Mouse (Mus musculus): ENCODE results near the gene Trim7. TPM values are rescaled to one million over a fixed set of nuclear protein-coding genes. Genes with fewer than 3 reads are reported as not detected.
"Not testable (repeated sequence)": the region's sequence is repeated elsewhere in the genome, so short reads cannot be mapped to it uniquely, and the experiment has no call there.

Trim7 gene
- polyA plus RNA-seq, 1 experiment from 2014 or later = 2.3 TPM

DNA sequence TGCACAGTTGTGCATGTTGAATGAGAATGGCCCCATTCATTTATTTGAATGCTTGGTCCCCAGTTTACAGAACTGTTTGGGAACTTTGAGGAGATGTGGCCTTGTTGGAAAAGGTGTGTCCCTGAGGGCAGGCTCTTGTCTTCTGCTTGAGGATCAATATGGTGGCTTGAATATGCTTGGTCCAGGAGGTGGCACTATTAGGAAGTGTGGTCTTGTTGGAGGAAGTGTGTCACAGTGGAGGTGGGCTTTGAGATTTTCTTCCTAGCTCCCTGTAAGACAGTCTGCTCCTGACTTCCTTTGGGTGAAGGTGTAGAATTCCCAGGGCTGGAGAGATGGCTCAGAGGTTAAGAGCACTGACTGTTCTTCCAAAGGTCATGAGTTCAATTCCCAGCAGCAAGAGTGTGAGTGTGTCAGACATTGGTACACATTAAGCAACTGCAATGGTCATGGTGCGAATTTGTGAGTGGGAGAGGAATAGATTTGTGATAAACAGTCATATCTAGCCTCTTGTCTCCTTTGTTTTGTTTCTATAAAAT lies 36.9 kb downstream of the Trim7 start:
- H3K4me2 ChIP-seq = no peak overlapping the region
- WGBS = 78% methylated on average over 1 of the region's 1 CpGs
- H3K9me3 ChIP-seq = no peaks in the 10 kb centered on the region
- no peak overlapping the region for H3K4me3 ChIP-seq (replicated peaks)
- no peaks in the 10 kb centered on the region for H3K27me3 ChIP-seq (replicated peaks)
- no peak overlapping the region for H3K27ac ChIP-seq
- ATAC-seq (ENCODE audit: insufficient read depth, low FRiP score, low read depth) = no peak
- H3K9ac ChIP-seq = no peak overlapping the region
- 0 out of 2 replicates have a peak, but pooled peaks cover 8% of the 10 kb centered on the region for H3K4me1 ChIP-seq
- H3K36me3 ChIP-seq = peaks cover 4% of the 10 kb centered on the region; the same call in 1 of the 2 replicates

DNA sequence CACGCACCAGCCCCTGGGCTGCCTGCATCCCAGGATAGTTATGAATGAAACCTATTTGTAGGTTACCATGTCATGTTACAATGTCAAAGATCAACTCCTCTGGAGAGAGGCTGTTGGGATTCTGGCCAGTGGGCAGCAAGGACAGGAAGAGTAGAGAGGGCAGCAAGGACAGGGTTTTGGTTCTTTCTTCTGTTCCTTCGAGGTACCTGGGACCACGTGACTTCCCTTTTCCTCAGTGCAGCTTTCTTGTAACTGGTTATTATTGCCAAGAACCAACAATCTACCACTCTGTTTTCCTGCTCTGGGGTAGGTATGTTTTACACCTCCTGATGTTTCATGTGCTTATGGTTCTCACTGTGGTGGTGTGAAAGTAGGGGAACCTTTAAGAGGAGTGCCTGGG lies 37.9 kb downstream of the Trim7 start:
- no peak for ATAC-seq (ENCODE audit: insufficient read depth, low FRiP score, low read depth)
- no peak overlapping the region for H3K4me3 ChIP-seq (replicated peaks)
- no peak overlapping the region for H3K4me2 ChIP-seq
- H3K36me3 ChIP-seq = peaks cover 4% of the 10 kb centered on the region; the same call in 1 of the 2 replicates
- no peak overlapping the region for H3K9ac ChIP-seq
- no peaks in the 10 kb centered on the region for H3K27me3 ChIP-seq (replicated peaks)
- H3K27ac ChIP-seq = no peak overlapping the region
- H3K4me1 ChIP-seq = no peaks in the 10 kb centered on the region
- H3K9me3 ChIP-seq = no peaks in the 10 kb centered on the region
- WGBS = 81% methylated on average over 3 of the region's 3 CpGs

DNA sequence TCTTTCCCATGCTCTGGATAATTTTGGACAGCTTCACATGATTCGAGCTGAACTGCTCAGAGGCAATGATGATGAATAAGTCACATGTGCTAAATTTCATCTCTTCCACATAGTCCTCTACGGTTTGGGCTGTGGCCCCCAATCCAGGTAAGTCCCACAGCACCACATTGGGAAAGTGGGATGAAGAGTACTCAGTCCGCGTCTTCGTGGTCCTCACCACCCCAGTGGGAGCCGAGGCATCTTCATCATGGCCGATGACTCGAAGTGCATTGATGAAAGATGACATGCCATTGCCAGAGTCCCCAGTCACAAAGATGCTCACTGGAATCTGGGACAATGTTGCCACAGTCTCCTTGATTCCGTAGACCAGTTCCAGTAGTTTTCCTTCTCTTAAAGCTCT lies 40.5 kb downstream of the Trim7 start:
- Histone ChIP-seq H3K9ac (no peak overlapping the region), H3K36me3 (peaks cover 4% of the 10 kb centered on the region; the same call in 1 of the 2 replicates), H3K4me3 (replicated peaks) (no peak overlapping the region), H3K27me3 (replicated peaks) (no peaks in the 10 kb centered on the region), H3K27ac (no peak overlapping the region), H3K9me3 (no peaks in the 10 kb centered on the region), H3K4me2 (no peak overlapping the region), H3K4me1 (peaks cover 11% of the 10 kb centered on the region; the same call in 1 of the 2 replicates)
- 96% methylated on average over 9 of the region's 9 CpGs for WGBS
- ATAC-seq (ENCODE audit: insufficient read depth, low FRiP score, low read depth) = no peak

DNA sequence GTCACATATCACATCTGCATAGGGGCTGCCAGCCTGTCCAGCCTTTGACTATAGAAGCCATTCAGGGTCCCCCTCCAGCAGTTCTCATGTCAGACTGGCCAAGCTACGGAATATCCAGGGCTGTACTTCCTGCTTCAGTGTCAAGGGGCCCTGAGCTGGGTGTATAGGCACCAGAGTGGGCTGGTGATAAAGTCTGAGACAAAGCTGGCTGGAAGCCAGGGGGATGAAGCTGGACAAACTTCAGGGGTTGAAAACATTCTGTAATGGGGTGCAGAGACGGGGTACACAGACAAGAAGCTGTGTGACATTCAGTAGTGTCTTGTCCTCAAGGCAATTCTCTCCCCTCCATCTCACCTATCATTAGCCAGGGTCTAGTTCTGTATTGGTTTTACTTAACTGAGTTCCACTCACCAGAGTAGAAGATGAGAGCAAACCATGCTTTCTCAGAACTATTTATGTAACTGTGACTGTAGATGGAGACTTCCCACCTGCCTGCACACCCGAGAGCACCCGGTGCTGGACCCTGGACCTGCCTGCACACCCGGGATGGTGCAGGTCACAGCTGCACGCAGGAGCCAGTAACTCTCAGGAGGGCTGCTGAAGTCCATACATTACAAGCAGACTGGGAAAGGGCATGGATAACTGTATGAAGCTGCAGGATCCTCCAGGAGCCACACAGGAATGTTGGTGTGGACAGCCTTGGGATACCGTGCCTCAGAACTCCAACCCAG lies 43.6 kb downstream of the Trim7 start:
- peak; percentile 38; the same call in 1 of the 2 replicates for ATAC-seq (ENCODE audit: insufficient read depth, low FRiP score, low read depth)
- Histone ChIP-seq H3K4me1 (peaks cover 25% of the 10 kb centered on the region), H3K9ac (no peak overlapping the region; the same call in 1 of the 2 replicates), H3K4me3 (replicated peaks) (peak overlapping the region; percentile 52), H3K9me3 (no peaks in the 10 kb centered on the region), H3K36me3 (peaks cover 4% of the 10 kb centered on the region; the same call in 1 of the 2 replicates), H3K27ac (peak overlapping the region; percentile 16; the same call in 1 of the 2 replicates), H3K27me3 (replicated peaks) (no peaks in the 10 kb centered on the region), H3K4me2 (peak overlapping the region; percentile 81)
- 41% methylated on average over 7 of the region's 7 CpGs for WGBS

DNA sequence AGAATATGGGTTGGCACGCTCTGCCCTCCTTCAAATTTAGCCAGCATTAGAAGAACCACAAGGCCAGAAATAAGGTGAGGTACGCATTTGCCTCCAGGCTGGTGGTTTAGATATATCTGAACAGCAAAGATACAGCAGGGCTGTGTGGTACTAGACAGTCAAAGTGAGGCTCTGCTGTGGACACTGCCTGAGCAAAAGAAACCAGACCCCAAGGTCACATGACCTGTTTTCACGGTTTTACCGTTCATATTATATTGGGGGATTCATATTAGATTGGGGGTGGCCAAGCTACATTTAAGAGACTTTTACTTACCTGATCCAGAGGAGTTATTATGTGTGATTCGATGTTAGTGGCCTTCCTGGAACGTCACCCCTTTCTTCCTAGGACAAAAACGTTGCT lies 44.8 kb downstream of the Trim7 start:
- H3K27me3 ChIP-seq (replicated peaks) = no peaks in the 10 kb centered on the region
- peak overlapping the region; percentile 81 for H3K4me2 ChIP-seq
- peak overlapping the region; percentile 37 for H3K9ac ChIP-seq
- H3K4me3 ChIP-seq (replicated peaks) = peak overlapping the region; percentile 52
- peaks cover 25% of the 10 kb centered on the region for H3K4me1 ChIP-seq
- no peak for ATAC-seq (ENCODE audit: insufficient read depth, low FRiP score, low read depth)
- no peaks in the 10 kb centered on the region for H3K36me3 ChIP-seq
- WGBS = 26% methylated on average over 7 of the region's 7 CpGs
- H3K27ac ChIP-seq = peak overlapping the region; percentile 88
- no peaks in the 10 kb centered on the region for H3K9me3 ChIP-seq

DNA sequence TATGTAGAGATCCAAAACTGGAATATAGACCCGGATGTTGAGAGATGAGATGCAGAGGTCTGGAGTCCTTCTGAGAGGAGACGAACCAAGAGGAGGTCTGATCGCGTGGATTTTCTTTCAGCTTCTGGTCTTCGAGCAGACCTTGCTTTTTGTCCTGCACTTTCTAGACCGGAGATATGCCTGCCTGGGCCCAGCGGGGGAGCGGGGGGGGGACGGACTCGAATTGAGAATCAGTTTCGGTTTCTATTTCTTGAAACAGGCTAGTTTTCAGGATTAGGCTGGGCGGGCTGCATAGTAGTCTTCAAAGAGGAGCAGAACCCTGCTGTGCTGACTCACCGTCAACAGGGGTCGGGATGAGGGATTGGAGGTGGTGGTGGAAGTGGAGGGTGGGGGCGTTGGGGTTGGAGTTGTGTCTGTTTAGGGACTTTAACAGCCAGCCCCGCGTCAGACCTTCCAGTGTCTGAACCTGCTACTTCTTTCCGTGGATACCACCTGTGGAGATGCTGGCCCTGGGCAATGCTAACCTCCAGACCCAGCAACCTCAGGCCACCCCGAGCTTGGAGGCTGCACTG lies 45.3 kb downstream of the Trim7 start, which contains the start of gene Irgm1:
Irgm1 (minus strand) TSS at position 483 of the 572 bp plus-strand sequence.
- Histone ChIP-seq H3K4me3 (replicated peaks) (peak within 1 kb of the TSS; percentile 52), H3K36me3 (no peaks in the 10 kb centered on the region), H3K9me3 (no peaks in the 10 kb centered on the region), H3K4me1 (peaks cover 25% of the 10 kb centered on the region), H3K27me3 (replicated peaks) (no peaks in the 10 kb centered on the region), H3K4me2 (peak within 1 kb of the TSS; percentile 81), H3K27ac (peak within 1 kb of the TSS; percentile 88), H3K9ac (peak within 1 kb of the TSS; percentile 37)
- WGBS = 3% methylated on average over 19 of the region's 19 CpGs
- ATAC-seq (ENCODE audit: insufficient read depth, low FRiP score, low read depth) = no peak; the same call in 1 of the 2 replicates

DNA sequence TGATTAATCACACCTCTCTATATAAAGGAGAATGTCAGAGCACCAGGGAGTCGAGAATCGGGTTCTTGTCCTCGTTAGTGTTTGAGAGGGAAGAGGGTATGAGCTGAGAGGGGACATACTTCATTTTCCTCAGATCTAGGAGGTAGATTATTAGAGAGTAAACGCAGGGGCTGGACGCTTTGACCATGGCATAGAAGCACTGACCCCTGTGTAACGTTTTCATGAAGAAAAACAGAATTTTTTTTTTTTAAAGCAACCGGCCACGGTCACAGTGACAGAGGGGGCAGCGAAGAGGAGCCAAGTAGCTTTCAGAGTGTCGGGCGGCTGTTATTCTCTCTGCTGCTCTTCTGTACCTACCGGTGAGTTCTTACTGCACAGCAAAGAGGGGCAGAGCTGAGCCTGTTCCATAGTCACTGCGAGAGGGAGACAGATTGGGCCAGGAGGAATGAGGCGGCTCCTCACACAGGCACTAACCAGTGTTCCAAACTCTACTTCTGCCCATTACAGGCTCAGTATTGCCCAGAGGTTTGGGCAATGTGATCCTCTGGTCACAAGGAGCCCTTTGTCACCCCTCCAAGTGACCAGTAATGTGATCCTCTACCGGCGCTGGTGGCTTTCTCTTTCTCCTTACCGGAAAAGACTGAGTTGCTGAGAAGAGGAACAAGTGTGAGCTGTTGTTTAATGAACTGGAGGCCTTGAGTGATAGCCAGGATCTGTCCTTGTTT lies 46.0 kb downstream of the Trim7 start:
- Histone ChIP-seq H3K4me1 (peaks cover 25% of the 10 kb centered on the region), H3K27me3 (replicated peaks) (no peaks in the 10 kb centered on the region)
- ATAC-seq (ENCODE audit: insufficient read depth, low FRiP score, low read depth) = no peak

DNA sequence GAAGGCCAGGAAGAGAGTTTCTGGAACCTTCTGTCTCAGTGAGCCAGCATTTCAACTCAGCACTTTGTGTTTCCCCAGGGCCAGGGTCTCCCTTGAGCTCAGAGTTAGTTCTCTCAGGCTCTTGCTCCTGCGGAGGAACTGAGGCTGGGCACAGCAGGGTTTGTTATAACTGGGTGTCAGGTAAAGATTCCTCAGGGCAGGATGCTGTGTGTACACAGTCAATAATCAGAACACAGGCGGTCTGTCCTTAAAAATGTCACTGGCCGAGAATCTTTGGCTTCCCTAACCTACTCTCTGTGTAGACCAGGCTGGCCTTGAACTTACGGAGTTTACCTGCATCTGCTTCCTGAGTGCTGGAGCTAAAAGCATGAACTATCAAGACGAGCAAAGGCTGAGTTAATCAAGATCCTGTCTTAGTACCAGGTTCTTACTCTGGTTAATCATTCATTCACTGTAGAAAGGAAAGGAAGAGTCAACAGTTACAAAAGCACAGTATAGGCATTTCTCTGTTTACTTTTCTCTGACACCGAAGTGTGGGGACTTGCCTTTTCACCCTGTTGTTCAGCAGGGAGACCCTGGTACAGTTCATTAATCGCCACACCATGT lies 46.9 kb downstream of the Trim7 start:
- WGBS = 66% methylated on average over 7 of the region's 7 CpGs
- no peaks in the 10 kb centered on the region for H3K27me3 ChIP-seq (replicated peaks)
- H3K4me2 ChIP-seq = peak overlapping the region; percentile 81
- H3K4me1 ChIP-seq = peaks cover 25% of the 10 kb centered on the region
- peak; percentile 48 for ATAC-seq (ENCODE audit: insufficient read depth, low FRiP score, low read depth)
- H3K9ac ChIP-seq = no peak overlapping the region
- no peaks in the 10 kb centered on the region for H3K36me3 ChIP-seq
- H3K27ac ChIP-seq = peak overlapping the region; percentile 88
- H3K4me3 ChIP-seq (replicated peaks) = 0 out of 2 replicates have a peak overlapping the region, but pooled peaks have one; percentile 52
- H3K9me3 ChIP-seq = no peaks in the 10 kb centered on the region

More for the DNA sequence above, 46.0 kb downstream of the Trim7 start:
- H3K4me2 ChIP-seq = peak overlapping the region; percentile 81
- no peaks in the 10 kb centered on the region for H3K9me3 ChIP-seq
- no peaks in the 10 kb centered on the region for H3K36me3 ChIP-seq
- WGBS = 14% methylated on average over 17 of the region's 17 CpGs
- peak overlapping the region; percentile 88 for H3K27ac ChIP-seq
- peak overlapping the region; percentile 37 for H3K9ac ChIP-seq
- peak overlapping the region; percentile 52 for H3K4me3 ChIP-seq (replicated peaks)

DNA sequence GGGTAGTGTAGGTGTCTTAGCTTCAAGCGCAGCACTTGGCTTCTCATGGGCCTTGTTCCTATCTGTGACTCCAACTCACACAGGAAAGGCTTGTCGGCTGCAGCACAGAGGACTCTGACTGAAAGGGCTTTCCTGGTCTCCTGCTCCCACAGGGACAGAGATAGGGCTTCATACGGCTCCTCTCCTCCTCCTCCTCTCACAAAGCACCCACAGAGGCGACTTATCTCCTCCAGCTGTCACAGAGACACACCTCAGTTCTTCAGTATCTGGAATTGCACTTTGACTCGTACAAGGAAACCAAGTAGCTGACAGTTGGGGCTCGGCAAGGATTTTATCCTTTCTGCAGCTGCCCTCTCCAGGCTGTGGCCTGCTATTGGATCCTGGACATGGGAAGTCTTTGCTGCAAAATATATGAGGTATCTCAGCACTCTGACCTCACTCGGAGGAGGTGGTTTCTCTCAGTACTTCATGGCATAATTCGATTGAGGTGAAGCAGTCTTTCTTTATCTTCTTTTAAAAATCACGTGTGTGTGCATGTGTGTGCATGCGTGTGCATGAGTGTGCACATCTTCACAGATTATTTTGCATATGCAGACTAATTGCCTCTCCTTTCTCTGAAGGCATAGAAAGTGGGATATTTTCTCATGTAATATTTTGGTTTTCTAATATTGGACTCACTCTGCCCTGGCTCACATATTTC lies 47.8 kb downstream of the Trim7 start:
- ATAC-seq (ENCODE audit: insufficient read depth, low FRiP score, low read depth) = peak; percentile 47
- peak overlapping the region; percentile 88 for H3K27ac ChIP-seq
- H3K4me2 ChIP-seq = no peak overlapping the region

DNA sequence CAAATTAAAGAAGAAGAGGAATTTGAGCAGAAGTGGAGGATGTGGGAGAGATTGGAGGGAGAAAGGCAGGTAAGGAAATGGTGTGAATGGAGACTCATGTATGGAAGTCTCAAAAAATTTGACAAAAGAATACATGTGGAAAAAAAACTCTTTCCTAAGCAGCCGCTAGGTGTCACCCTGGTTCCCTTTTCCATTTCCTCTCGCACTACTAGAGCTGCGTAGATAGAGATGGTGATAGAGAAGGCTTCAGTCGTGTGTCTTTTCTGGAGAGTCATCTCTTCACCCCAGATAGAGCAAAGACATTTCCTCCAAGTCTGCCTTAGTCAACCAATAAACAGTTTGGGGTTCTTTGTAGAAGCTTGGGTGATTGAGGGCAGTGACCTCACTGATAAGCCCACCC lies 48.5 kb downstream of the Trim7 start:
- H3K4me1 ChIP-seq = peaks cover 21% of the 10 kb centered on the region
- WGBS = 0% methylated on average over 4 of the region's 4 CpGs
- H3K36me3 ChIP-seq = no peaks in the 10 kb centered on the region
- no peak overlapping the region for H3K27ac ChIP-seq
- no peaks in the 10 kb centered on the region for H3K9me3 ChIP-seq
- no peak overlapping the region for H3K4me2 ChIP-seq
- no peak overlapping the region for H3K4me3 ChIP-seq (replicated peaks)
- no peak for ATAC-seq (ENCODE audit: insufficient read depth, low FRiP score, low read depth)
- H3K9ac ChIP-seq = no peak overlapping the region
- no peaks in the 10 kb centered on the region for H3K27me3 ChIP-seq (replicated peaks)

More for the DNA sequence above, 47.8 kb downstream of the Trim7 start:
- WGBS = 53% methylated on average over 10 of the region's 10 CpGs
- H3K27me3 ChIP-seq (replicated peaks) = no peaks in the 10 kb centered on the region
- no peak overlapping the region for H3K9ac ChIP-seq
- H3K36me3 ChIP-seq = no peaks in the 10 kb centered on the region
- H3K4me3 ChIP-seq (replicated peaks) = no peak overlapping the region
- H3K9me3 ChIP-seq = no peaks in the 10 kb centered on the region
- H3K4me1 ChIP-seq = peaks cover 25% of the 10 kb centered on the region

DNA sequence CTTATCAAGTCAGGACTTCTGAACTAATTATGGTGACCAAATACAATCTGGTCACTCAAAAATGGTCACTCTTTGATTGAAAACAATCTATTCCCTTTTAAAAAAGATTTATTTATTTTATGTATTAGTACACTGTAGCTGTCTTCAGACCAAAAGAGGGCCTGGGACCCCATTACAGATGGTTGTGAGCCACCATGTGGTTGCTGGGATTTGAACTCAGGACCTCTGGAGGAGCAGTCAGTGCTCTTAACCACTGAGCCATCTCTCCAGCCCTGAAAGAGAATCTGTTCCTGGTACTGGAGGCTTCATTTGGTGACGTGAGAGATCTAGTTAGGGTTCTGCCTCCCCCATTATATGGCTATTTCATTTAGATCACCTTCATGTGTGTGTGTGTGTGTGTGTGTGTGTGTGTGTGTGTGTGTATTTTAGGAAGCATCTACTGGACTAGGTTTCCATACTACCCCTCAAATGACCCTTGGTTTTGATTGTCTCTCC lies 49.5 kb downstream of the Trim7 start:
- H3K36me3 ChIP-seq; H3K9ac ChIP-seq; H3K27me3 ChIP-seq (replicated peaks); ATAC-seq (ENCODE audit: insufficient read depth, low FRiP score, low read depth); H3K4me2 ChIP-seq; H3K4me3 ChIP-seq (replicated peaks); H3K9me3 ChIP-seq; H3K27ac ChIP-seq: not testable (repeated sequence)
- H3K4me1 ChIP-seq = peaks cover 14% of the 10 kb centered on the region; the same call in 1 of the 2 replicates
- 67% methylated on average over 1 of the region's 1 CpGs for WGBS
